Mouse (Mus musculus): ENCODE data around the gene Akt3. TPM values are rescaled to one million over a fixed set of nuclear protein-coding genes. Genes with fewer than 3 reads are reported as not detected.

Gene Akt3
- polyA plus RNA-seq, 1 experiment from 2014 or later: 25.3 TPM

DNA sequence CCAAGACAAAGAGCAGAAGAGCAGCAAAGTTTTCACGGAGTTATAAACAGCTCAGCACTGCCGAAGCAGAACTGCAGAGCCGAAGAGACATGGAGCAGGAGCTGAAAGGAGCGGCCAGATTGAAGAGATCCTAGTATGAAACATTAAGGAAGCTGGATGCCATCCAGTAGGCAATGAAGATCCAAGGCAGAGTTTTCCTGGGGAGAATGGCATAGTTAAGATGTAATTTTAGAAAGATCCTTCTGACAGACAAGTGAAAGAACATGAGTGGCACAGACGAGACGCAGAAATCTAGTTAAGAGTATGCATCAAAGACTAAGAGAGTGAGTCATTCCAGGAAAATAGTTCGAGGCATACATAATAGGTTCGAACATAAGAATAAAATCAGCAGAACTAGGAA lies 131.3 kb downstream of the Akt3 start:
- Histone ChIP-seq H3K27me3 (ENCODE audit: control insufficient read depth, insufficient read depth, low read length) (no peaks in the 10 kb centered on the region), H3K4me2 (ENCODE audit: low read depth) (no peak overlapping the region), H3K27ac (ENCODE audit: low read depth, low read length) (no peak overlapping the region), H3K4me3 (ENCODE audit: low read depth, low read length) (no peak overlapping the region), H3K9me3 (ENCODE audit: control insufficient read depth, low read length) (no peaks in the 10 kb centered on the region), H3K36me3 (ENCODE audit: control insufficient read depth, insufficient read depth, low read length) (no peaks in the 10 kb centered on the region), H3K4me1 (ENCODE audit: control insufficient read depth, insufficient read depth, low read length) (no peaks in the 10 kb centered on the region), H3K9ac (ENCODE audit: low read length) (no peak overlapping the region)
- 87% methylated on average over 8 of the region's 8 CpGs for WGBS
- no peak for DNase-seq (ENCODE audit: low spot score)
- ATAC-seq (ENCODE audit: insufficient read depth, low FRiP score, low TSS enrichment): no peak

DNA sequence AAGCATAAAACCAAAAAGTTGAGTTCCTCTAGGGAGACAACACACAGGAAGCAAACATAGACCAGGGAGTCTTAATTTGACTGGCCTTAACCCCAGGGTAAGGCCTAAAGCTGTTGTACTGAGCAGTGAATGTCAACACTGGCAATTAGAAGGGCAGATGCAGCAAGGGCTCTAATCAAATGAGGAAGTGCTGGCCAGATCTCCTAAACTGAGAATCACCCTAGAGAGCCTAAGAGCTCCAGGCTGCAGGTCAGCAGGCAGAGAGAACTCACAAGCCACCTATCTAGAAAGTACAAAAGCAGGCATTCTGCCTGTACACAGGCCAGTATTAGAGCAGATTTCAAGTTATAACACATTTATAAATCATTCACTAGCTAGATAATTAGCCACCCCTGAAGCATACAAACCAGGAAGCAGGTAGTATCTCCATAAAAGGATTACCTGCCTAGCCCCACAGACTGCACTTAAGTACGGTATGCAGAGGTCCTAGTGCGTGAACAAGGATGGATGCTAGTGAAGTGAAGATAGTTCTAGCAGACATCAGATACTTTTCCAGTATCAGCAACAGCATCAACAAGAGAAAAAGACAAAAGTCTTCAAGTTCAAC lies 147.2 kb downstream of the Akt3 start:
- Histone ChIP-seq H3K4me2 (ENCODE audit: low read depth) (no peak overlapping the region), H3K27me3 (ENCODE audit: control insufficient read depth, insufficient read depth, low read length) (no peaks in the 10 kb centered on the region), H3K36me3 (ENCODE audit: control insufficient read depth, insufficient read depth, low read length) (no peaks in the 10 kb centered on the region), H3K9me3 (ENCODE audit: control insufficient read depth, low read length) (no peaks in the 10 kb centered on the region), H3K4me3 (ENCODE audit: low read depth, low read length) (no peak overlapping the region), H3K9ac (ENCODE audit: low read length) (no peak overlapping the region), H3K27ac (ENCODE audit: low read depth, low read length) (no peak overlapping the region), H3K4me1 (ENCODE audit: control insufficient read depth, insufficient read depth, low read length) (no peaks in the 10 kb centered on the region)
- ATAC-seq (ENCODE audit: insufficient read depth, low FRiP score, low TSS enrichment) (no peak), DNase-seq (ENCODE audit: low spot score) (no peak)
- 86% methylated on average over 2 of the region's 2 CpGs for WGBS

DNA sequence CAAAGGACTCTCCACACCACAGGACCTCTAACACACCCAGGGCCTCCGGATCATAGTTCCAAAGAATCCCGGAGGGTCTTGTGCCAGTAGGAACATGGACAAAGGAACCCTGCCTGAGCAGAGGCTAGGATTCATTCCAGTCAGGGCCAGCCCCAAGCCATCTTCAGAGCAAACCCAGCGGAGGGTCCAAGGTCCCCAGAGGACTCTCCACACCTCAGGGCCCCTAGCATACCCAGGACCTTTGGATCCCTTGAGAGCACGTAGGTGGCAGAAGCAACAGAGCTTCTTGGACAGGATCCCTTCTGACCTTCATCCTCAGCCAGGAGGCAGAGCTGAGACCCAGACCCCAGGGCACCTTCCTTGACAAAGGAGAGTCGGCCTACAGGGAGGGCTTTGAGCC lies 167.5 kb downstream of the Akt3 start:
- WGBS: 95% methylated on average over 5 of the region's 5 CpGs
- Histone ChIP-seq H3K9ac (ENCODE audit: low read length) (no peak overlapping the region), H3K4me2 (ENCODE audit: low read depth) (no peak overlapping the region), H3K27me3 (ENCODE audit: control insufficient read depth, insufficient read depth, low read length) (no peaks in the 10 kb centered on the region), H3K9me3 (ENCODE audit: control insufficient read depth, low read length) (no peaks in the 10 kb centered on the region), H3K4me1 (ENCODE audit: control insufficient read depth, insufficient read depth, low read length) (no peaks in the 10 kb centered on the region), H3K36me3 (ENCODE audit: control insufficient read depth, insufficient read depth, low read length) (no peaks in the 10 kb centered on the region), H3K4me3 (ENCODE audit: low read depth, low read length) (no peak overlapping the region), H3K27ac (ENCODE audit: low read depth, low read length) (no peak overlapping the region)
- ATAC-seq (ENCODE audit: insufficient read depth, low FRiP score, low TSS enrichment) (no peak), DNase-seq (ENCODE audit: low spot score) (no peak)

DNA sequence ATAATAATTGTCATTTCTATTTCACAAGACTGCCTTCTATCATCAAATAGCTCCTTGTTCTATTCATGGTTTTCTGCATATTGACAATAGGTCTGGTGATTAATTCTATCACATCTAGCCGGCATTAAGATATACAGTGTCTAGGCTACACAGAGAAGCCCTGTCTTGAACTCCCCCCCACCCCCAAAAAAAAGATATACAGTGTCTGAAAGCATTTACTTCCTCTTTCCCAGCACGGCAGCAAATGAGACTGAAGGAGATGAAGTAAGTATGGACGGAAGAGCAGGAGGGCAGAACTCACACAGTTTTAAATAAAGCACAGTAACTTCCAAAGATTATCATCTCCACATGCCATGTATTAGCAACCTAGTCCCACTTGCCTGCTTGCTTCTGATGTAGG lies 168.5 kb downstream of the Akt3 start:
- H3K27me3 ChIP-seq (ENCODE audit: control insufficient read depth, insufficient read depth, low read length): no peaks in the 10 kb centered on the region
- ATAC-seq (ENCODE audit: insufficient read depth, low FRiP score, low TSS enrichment) (no peak; the same call in 1 of the 2 replicates), DNase-seq (ENCODE audit: low spot score) (no peak)
- WGBS: 58% methylated on average over 3 of the region's 3 CpGs
- no peak overlapping the region for H3K4me2 ChIP-seq (ENCODE audit: low read depth)
- no peak overlapping the region for H3K9ac ChIP-seq (ENCODE audit: low read length)
- no peaks in the 10 kb centered on the region for H3K9me3 ChIP-seq (ENCODE audit: control insufficient read depth, low read length)
- no peak overlapping the region for H3K4me3 ChIP-seq (ENCODE audit: low read depth, low read length)
- H3K27ac ChIP-seq (ENCODE audit: low read depth, low read length): no peak overlapping the region
- no peaks in the 10 kb centered on the region for H3K4me1 ChIP-seq (ENCODE audit: control insufficient read depth, insufficient read depth, low read length)
- no peaks in the 10 kb centered on the region for H3K36me3 ChIP-seq (ENCODE audit: control insufficient read depth, insufficient read depth, low read length)

DNA sequence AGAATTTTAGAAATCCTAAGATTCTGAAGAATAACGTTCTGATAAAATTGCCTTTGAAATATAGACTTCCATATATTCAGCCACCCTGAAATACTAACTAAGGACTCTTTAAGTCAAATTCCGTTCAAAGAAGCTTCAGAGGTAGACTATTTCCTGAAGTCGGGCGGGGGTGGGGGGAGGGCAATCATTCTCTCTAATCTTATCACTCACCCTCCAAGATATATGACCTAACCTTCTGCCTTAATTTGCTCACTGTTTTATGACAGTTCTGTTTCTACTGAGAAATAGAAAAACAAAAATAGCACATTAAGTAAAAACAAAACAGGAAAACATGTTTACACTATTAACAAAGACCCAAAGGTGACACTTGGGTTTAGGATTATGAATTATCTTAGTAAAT lies 169.0 kb downstream of the Akt3 start:
- H3K9me3 ChIP-seq (ENCODE audit: control insufficient read depth, low read length): no peaks in the 10 kb centered on the region
- ATAC-seq (ENCODE audit: insufficient read depth, low FRiP score, low TSS enrichment) (no peak), DNase-seq (ENCODE audit: low spot score) (no peak)
- H3K4me3 ChIP-seq (ENCODE audit: low read depth, low read length): no peak overlapping the region
- no peaks in the 10 kb centered on the region for H3K36me3 ChIP-seq (ENCODE audit: control insufficient read depth, insufficient read depth, low read length)
- no peaks in the 10 kb centered on the region for H3K27me3 ChIP-seq (ENCODE audit: control insufficient read depth, insufficient read depth, low read length)
- no peak overlapping the region for H3K9ac ChIP-seq (ENCODE audit: low read length)
- no peak overlapping the region for H3K27ac ChIP-seq (ENCODE audit: low read depth, low read length)
- no peaks in the 10 kb centered on the region for H3K4me1 ChIP-seq (ENCODE audit: control insufficient read depth, insufficient read depth, low read length)
- WGBS: 84% methylated on average over 4 of the region's 4 CpGs
- no peak overlapping the region for H3K4me2 ChIP-seq (ENCODE audit: low read depth)

DNA sequence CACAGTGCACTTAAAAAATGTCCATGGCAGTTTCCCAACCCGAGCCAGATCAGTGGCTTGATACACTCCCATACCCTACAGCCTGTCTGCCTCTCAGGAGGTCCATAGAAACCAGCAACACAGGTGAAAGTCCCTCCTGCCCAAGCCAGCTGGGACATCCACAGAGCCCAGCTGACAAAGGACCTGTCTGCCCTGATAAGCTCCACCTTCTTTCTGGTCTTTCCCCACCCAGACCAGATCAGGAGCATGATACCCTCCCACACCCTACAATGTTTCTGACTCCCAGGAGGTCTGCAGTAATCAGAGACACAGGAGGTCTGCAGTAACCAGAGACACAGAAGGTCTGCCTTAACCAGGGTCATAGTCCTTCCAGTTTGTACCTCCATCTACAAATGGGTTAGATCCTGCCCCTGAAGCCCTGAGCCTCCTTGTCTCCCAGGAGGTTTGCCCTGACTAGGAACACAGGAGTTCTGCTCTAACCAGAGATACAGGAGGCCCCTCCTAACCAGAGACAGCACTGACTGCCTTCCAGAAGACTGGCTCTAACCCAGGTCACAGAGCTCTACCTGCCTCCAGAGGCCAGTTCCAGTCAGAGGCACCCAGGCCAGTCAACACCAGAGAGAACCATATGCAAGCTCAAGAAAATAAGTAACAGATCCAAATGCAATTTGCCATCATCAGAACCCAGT lies 175.9 kb downstream of the Akt3 start:
- 67% methylated on average over 1 of the region's 1 CpGs for WGBS
- no peaks in the 10 kb centered on the region for H3K27me3 ChIP-seq (ENCODE audit: control insufficient read depth, insufficient read depth, low read length)
- H3K4me3 ChIP-seq (ENCODE audit: low read depth, low read length): no peak overlapping the region
- no peak for DNase-seq (ENCODE audit: low spot score)
- H3K9ac ChIP-seq (ENCODE audit: low read length): no peak overlapping the region
- H3K4me2 ChIP-seq (ENCODE audit: low read depth): no peak overlapping the region
- no peaks in the 10 kb centered on the region for H3K4me1 ChIP-seq (ENCODE audit: control insufficient read depth, insufficient read depth, low read length)
- no peaks in the 10 kb centered on the region for H3K9me3 ChIP-seq (ENCODE audit: control insufficient read depth, low read length)
- H3K27ac ChIP-seq (ENCODE audit: low read depth, low read length): no peak overlapping the region
- ATAC-seq (ENCODE audit: insufficient read depth, low FRiP score, low TSS enrichment): no peak
- H3K36me3 ChIP-seq (ENCODE audit: control insufficient read depth, insufficient read depth, low read length): no peaks in the 10 kb centered on the region

DNA sequence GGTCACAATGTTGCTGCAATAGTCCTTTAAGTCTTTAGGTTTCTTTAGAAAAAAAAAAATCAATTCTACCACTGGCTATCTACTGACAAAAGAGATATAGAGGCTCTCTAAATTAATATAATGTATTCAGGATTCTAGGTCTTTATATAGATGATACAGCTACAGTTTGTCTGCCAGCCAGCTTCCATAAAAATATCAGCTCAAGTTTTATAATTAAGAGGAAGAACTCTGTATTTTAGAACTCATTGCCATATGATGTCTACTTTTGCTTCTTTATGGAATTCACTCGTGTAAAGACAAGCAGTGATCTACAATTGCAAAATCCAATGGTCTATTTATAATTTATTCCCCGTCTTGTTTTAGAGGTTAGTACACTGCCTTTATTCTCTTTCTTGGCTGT lies 188.8 kb downstream of the Akt3 start:
- H3K4me1 ChIP-seq (ENCODE audit: control insufficient read depth, insufficient read depth, low read length): no peaks in the 10 kb centered on the region
- no peaks in the 10 kb centered on the region for H3K27me3 ChIP-seq (ENCODE audit: control insufficient read depth, insufficient read depth, low read length)
- no peak for ATAC-seq (ENCODE audit: insufficient read depth, low FRiP score, low TSS enrichment)
- no peak overlapping the region for H3K27ac ChIP-seq (ENCODE audit: low read depth, low read length)
- no peak overlapping the region for H3K4me2 ChIP-seq (ENCODE audit: low read depth)
- DNase-seq (ENCODE audit: low spot score): no peak
- no peaks in the 10 kb centered on the region for H3K9me3 ChIP-seq (ENCODE audit: control insufficient read depth, low read length)
- H3K4me3 ChIP-seq (ENCODE audit: low read depth, low read length): no peak overlapping the region
- whole genome bisulfite sequencing: 89% methylated on average over 2 of the region's 2 CpGs
- no peaks in the 10 kb centered on the region for H3K36me3 ChIP-seq (ENCODE audit: control insufficient read depth, insufficient read depth, low read length)
- no peak overlapping the region for H3K9ac ChIP-seq (ENCODE audit: low read length)

DNA sequence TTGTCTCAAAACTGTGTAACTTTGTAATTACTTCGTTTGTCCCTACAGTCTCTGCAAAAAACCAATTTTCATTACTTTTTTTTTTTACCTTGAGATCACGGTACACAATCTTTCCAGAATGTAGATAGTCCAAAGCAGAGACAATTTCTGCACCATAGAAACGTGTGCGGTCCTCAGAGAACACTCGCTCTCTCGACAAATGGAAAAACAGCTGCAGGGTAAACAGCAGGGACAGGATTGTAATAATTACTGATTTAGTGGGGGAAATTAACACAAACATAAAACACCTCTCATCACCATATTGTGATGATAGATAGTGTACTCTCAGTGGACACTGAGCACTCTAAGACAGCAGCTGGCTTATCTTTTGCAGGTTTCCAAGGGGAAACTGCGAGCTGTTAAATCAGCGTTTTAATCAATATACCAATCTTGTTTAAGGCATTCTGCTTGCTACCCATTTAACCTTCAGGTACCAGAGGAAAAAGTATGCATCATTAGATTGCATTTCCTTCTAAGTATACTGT lies 190.8 kb downstream of the Akt3 start:
- Histone ChIP-seq H3K4me1 (ENCODE audit: control insufficient read depth, insufficient read depth, low read length) (no peaks in the 10 kb centered on the region), H3K4me3 (ENCODE audit: low read depth, low read length) (no peak overlapping the region), H3K27me3 (ENCODE audit: control insufficient read depth, insufficient read depth, low read length) (no peaks in the 10 kb centered on the region), H3K36me3 (ENCODE audit: control insufficient read depth, insufficient read depth, low read length) (no peaks in the 10 kb centered on the region), H3K9me3 (ENCODE audit: control insufficient read depth, low read length) (no peaks in the 10 kb centered on the region), H3K4me2 (ENCODE audit: low read depth) (no peak overlapping the region), H3K9ac (ENCODE audit: low read length) (no peak overlapping the region), H3K27ac (ENCODE audit: low read depth, low read length) (no peak overlapping the region)
- no peak for DNase-seq (ENCODE audit: low spot score)
- 78% methylated on average over 8 of the region's 8 CpGs for WGBS
- ATAC-seq (ENCODE audit: insufficient read depth, low FRiP score, low TSS enrichment): no peak

DNA sequence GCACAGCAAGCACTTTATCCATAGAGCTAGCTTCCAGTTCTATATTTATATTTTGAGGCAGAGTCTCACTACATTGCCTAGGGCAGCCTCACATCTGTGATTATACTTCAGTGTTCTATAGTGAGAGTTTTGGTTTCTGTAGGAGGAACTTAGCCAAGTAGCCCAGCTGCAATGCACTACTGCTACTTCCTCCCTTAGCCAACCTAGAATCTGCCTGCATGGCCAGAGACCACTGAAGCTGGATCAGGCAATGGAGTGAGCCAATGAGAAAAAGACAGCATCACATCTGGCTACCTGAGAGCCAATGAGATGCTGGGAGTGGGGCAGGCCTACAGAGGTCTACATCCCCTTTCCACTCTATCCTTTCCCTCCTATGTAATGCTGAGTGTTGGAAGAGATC lies 192.3 kb downstream of the Akt3 start:
- no peaks in the 10 kb centered on the region for H3K9me3 ChIP-seq (ENCODE audit: control insufficient read depth, low read length)
- H3K4me3 ChIP-seq (ENCODE audit: low read depth, low read length): no peak overlapping the region
- H3K9ac ChIP-seq (ENCODE audit: low read length): no peak overlapping the region
- H3K36me3 ChIP-seq (ENCODE audit: control insufficient read depth, insufficient read depth, low read length): no peaks in the 10 kb centered on the region
- no peak overlapping the region for H3K4me2 ChIP-seq (ENCODE audit: low read depth)
- no peaks in the 10 kb centered on the region for H3K27me3 ChIP-seq (ENCODE audit: control insufficient read depth, insufficient read depth, low read length)
- ATAC-seq (ENCODE audit: insufficient read depth, low FRiP score, low TSS enrichment) (no peak), DNase-seq (ENCODE audit: low spot score) (no peak)
- no peaks in the 10 kb centered on the region for H3K4me1 ChIP-seq (ENCODE audit: control insufficient read depth, insufficient read depth, low read length)
- H3K27ac ChIP-seq (ENCODE audit: low read depth, low read length): no peak overlapping the region
